Mouse (Mus musculus) layer of hippocampus, adult 18-20 months (tissue): Measurements from ENCODE around the gene Zmat1. TPM values are rescaled to one million over a fixed set of nuclear protein-coding genes. Genes with fewer than 3 reads are reported as not detected.
A peak's percentile ranks its signal among the peaks of the same experiment; 100 is the strongest.
"Not testable (repeated sequence)": the region's sequence is repeated elsewhere in the genome, so short reads cannot be mapped to it uniquely, and the experiment has no call there.

Experiments
- DNase-seq, 2 experiments: peaks; one replicate each; pipeline ENCODE4 v3.0.0; 2022; ENCODE audit warnings: low spot score in 2 of 2
- long read RNA-seq: library from polyadenylated mRNA; stranded (forward); transcript quantifications from one replicate; pipeline ENCODE4 v2.0.0, GENCODE M21; 2021
- total RNA-seq, 2 experiments: library from RNA; stranded (reverse); gene quantifications; 2 replicates each; pipeline ENCODE4 v1.2.3; 2021

Zmat1 gene
- total RNA-seq, result 10 to 100 TPM in 1 of 2 experiments, 1 to 10 TPM in 1; 9.6 to 11.2 TPM
- long read RNA-seq, transcript Zmat1-201 (7 exons, 3,501 nt), result major isoform, 5 of 11 reads
- long read RNA-seq, partial matches to known transcripts, result 0 of 11 reads
- long read RNA-seq, other reads (novel, unspliced or antisense), result 6 of 11 reads

GRCm38 (mm10) chrX:135008720-135009470, at the start of gene Zmat1:
Zmat1 (minus strand) TSS chrX:135009209.
- peak; percentile 83 to 91 for DNase-seq

- DNase-seq, result not testable (repeated sequence)
Measured at GRCm38 (mm10) chrX:135053939-135054338, 44.9 kb upstream of the Zmat1 start.

- DNase-seq, result peak; percentile 12 to 36
Measured at GRCm38 (mm10) chrX:135035962-135036375, 27.0 kb upstream of the Zmat1 start.

GRCm38 (mm10) chrX:135025135-135025534, 16.1 kb upstream of the Zmat1 start:
- DNase-seq, result no peak

GRCm38 (mm10) chrX:135011381-135011780, 2.4 kb upstream of the Zmat1 start:
- DNase-seq, result no peak

GRCm38 (mm10) chrX:135009471-135009815, 434 bp upstream of the Zmat1 start:
- no peak for DNase-seq

- peak in 1 of 2 experiments; percentile 1 for DNase-seq
Measured at GRCm38 (mm10) chrX:135008021-135008420, 988 bp downstream of the Zmat1 start.

- DNase-seq, result no peak
Measured at GRCm38 (mm10) chrX:134964546-134964945, 44.5 kb downstream of the Zmat1 start, which contains the start of gene Nxf2. Nxf2 (minus strand) TSS chrX:134964754.

- peak; percentile 11 to 56 for DNase-seq
Measured at GRCm38 (mm10) chrX:134963305-134964094, 45.5 kb downstream of the Zmat1 start.

GRCm38 (mm10) chrX:134930361-134930760, 78.6 kb downstream of the Zmat1 start:
- DNase-seq, result peak; percentile 6 to 59

- no peak for DNase-seq
Measured at GRCm38 (mm10) chrX:134929927-134930326, 79.1 kb downstream of the Zmat1 start.

GRCm38 (mm10) chrX:134925058-134925457, 84.0 kb downstream of the Zmat1 start:
- peak in 1 of 2 experiments; percentile 57 for DNase-seq

- no peak for DNase-seq
Measured at GRCm38 (mm10) chrX:134923675-134924424, 85.2 kb downstream of the Zmat1 start.

Other genes with a start within 250 kb of the Zmat1 start
- 10 to 100 TPM; 84.3 to 88.8 TPM for gene Armcx2, start 200.0 kb downstream of the Zmat1 start, total RNA-seq
- not detected for gene Nxf2, start 44.5 kb downstream of the Zmat1 start, total RNA-seq
- not detected for gene Gm15023, start 168.4 kb upstream of the Zmat1 start, total RNA-seq
- gene Tceal6, start 201.5 kb upstream of the Zmat1 start, total RNA-seq, result 100 to 1,000 TPM in 1 of 2 experiments, 10 to 100 TPM in 1; 96.0 to 126 TPM